Mouse (Mus musculus): ENCODE results near the gene Cd36. TPM values are rescaled to one million over a fixed set of nuclear protein-coding genes. Genes with fewer than 3 reads are reported as not detected.

Gene Cd36
- polyA plus RNA-seq, 1 experiment from 2014 or later, result 63.9 TPM

DNA sequence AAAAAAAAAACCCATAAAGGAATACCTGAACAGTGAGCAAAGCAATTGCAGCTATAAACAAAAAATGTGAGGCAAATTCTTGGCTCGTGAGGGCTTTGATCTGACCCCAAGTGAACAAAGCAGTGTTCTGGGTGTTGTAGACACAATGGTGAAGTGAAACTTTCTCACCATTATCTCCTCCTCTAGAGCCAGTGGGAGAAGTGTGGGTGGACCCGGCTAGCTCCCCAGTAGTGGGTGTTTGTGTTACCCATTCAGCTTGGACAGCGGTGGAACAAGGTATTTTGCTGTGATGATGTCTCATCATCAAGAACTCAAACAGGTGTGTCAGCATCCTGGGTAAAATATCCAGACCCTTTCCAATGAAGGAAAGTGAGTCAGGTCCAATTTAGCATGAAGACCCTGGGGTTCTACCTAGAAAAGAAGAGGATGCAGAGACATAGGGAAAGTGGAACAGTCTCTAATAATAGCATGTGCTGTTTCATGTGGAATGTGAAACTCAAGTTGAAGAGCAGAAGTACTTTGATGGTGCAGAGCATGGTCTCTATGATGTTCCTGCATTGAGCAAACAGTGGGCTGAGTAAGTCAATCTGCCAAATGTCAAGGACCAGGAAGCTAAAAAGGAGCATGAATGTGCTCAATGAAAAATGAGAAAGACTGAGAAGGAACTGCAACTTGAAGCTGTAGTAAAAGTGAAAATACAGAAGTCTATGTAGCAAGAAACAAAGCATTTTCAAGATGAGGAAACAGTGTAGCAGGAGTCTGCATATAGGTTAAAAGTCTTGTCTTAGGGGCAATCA is 34.3 kb downstream of the Cd36 start:
- no peak overlapping the region for H3K9ac ChIP-seq (replicated peaks)
- no peaks in the 10 kb centered on the region for H3K4me1 ChIP-seq (ENCODE audit: insufficient read depth)
- WGBS (ENCODE audit: insufficient replicate concordance), result 66% methylated on average over 3 of the region's 3 CpGs
- no peaks in the 10 kb centered on the region for H3K36me3 ChIP-seq (replicated peaks; ENCODE audit: insufficient read depth, low read length)
- no peak overlapping the region for H3K4me2 ChIP-seq (ENCODE audit: low read depth, low read length)
- H3K27me3 ChIP-seq (ENCODE audit: insufficient read depth, low read length), result no peaks in the 10 kb centered on the region
- TF ChIP-seq CTCF (IDR thresholded peaks at IDR 0.05; ENCODE audit: low read depth) (no peak), EP300 (IDR thresholded peaks at IDR 0.05; ENCODE audit: low read depth) (no peak)
- no peak overlapping the region for H3K27ac ChIP-seq (ENCODE audit: low read depth)
- ATAC-seq (peak; percentile 56; the same call in 1 of the 2 replicates), DNase-seq (no peak)
- no peak overlapping the region for H3K4me3 ChIP-seq (ENCODE audit: low read depth, low read length)
- H3K9me3 ChIP-seq (ENCODE audit: low read length), result no peaks in the 10 kb centered on the region

- WGBS (ENCODE audit: insufficient replicate concordance), result 82% methylated on average over 2 of the region's 2 CpGs
- Histone ChIP-seq H3K27me3 (ENCODE audit: insufficient read depth, low read length) (no peaks in the 10 kb centered on the region), H3K9ac (replicated peaks) (no peak overlapping the region), H3K36me3 (replicated peaks; ENCODE audit: insufficient read depth, low read length) (no peaks in the 10 kb centered on the region), H3K9me3 (ENCODE audit: low read length) (no peaks in the 10 kb centered on the region), H3K27ac (ENCODE audit: low read depth) (no peak overlapping the region), H3K4me2 (ENCODE audit: low read depth, low read length) (no peak overlapping the region), H3K4me1 (ENCODE audit: insufficient read depth) (0 out of 2 replicates have a peak, but pooled peaks cover 2% of the 10 kb centered on the region), H3K4me3 (ENCODE audit: low read depth, low read length) (no peak overlapping the region)
- ATAC-seq (no peak), DNase-seq (no peak)
- TF ChIP-seq CTCF (IDR thresholded peaks at IDR 0.05; ENCODE audit: low read depth) (peak; percentile 47), EP300 (IDR thresholded peaks at IDR 0.05; ENCODE audit: low read depth) (no peak)
Measured at GRCm38 (mm10) chr5:17850582-17850981, 38.0 kb downstream of the Cd36 start.

DNA sequence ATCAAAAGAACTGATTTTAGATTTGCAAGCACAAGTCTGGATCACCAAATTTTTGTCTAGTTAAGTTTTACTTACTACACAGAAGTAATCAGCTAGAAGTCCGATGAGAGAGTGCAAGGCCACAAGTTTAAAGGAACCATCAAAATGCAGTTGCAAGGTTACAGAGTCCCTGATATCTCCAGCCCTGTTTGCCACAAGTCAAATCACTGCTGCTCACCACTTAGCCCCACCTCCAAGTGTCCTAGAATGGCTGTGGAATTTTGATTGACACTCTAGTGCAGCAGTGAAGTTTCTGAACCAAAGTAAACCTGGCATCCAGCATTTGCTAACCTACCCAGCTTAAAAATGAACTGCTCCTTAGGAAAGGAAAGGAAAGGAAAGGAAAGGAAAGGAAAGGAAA is 39.0 kb downstream of the Cd36 start:
- TF ChIP-seq EP300 (IDR thresholded peaks at IDR 0.05; ENCODE audit: low read depth), result no peak
- no peak for TF ChIP-seq CTCF (IDR thresholded peaks at IDR 0.05; ENCODE audit: low read depth)
- no peak for ATAC-seq
- Histone ChIP-seq H3K27me3 (ENCODE audit: insufficient read depth, low read length) (no peaks in the 10 kb centered on the region), H3K27ac (ENCODE audit: low read depth) (no peak overlapping the region), H3K4me2 (ENCODE audit: low read depth, low read length) (no peak overlapping the region), H3K36me3 (replicated peaks; ENCODE audit: insufficient read depth, low read length) (no peaks in the 10 kb centered on the region), H3K4me3 (ENCODE audit: low read depth, low read length) (no peak overlapping the region), H3K9ac (replicated peaks) (no peak overlapping the region), H3K9me3 (ENCODE audit: low read length) (no peaks in the 10 kb centered on the region), H3K4me1 (ENCODE audit: insufficient read depth) (0 out of 2 replicates have a peak, but pooled peaks cover 2% of the 10 kb centered on the region)
- WGBS (ENCODE audit: insufficient replicate concordance), result 56% methylated on average over 1 of the region's 1 CpGs
- no peak for DNase-seq

GRCm38 (mm10) chr5:17848733-17849132 is 39.9 kb downstream of the Cd36 start:
- Histone ChIP-seq H3K27ac (ENCODE audit: low read depth) (no peak overlapping the region), H3K27me3 (ENCODE audit: insufficient read depth, low read length) (no peaks in the 10 kb centered on the region), H3K9me3 (ENCODE audit: low read length) (no peaks in the 10 kb centered on the region), H3K36me3 (replicated peaks; ENCODE audit: insufficient read depth, low read length) (no peaks in the 10 kb centered on the region), H3K4me3 (ENCODE audit: low read depth, low read length) (no peak overlapping the region), H3K4me2 (ENCODE audit: low read depth, low read length) (no peak overlapping the region), H3K9ac (replicated peaks) (no peak overlapping the region), H3K4me1 (ENCODE audit: insufficient read depth) (0 out of 2 replicates have a peak, but pooled peaks cover 2% of the 10 kb centered on the region)
- 78% methylated on average over 2 of the region's 2 CpGs for WGBS (ENCODE audit: insufficient replicate concordance)
- ATAC-seq (no peak), DNase-seq (no peak)
- TF ChIP-seq EP300 (IDR thresholded peaks at IDR 0.05; ENCODE audit: low read depth), result no peak
- no peak for TF ChIP-seq CTCF (IDR thresholded peaks at IDR 0.05; ENCODE audit: low read depth)

DNA sequence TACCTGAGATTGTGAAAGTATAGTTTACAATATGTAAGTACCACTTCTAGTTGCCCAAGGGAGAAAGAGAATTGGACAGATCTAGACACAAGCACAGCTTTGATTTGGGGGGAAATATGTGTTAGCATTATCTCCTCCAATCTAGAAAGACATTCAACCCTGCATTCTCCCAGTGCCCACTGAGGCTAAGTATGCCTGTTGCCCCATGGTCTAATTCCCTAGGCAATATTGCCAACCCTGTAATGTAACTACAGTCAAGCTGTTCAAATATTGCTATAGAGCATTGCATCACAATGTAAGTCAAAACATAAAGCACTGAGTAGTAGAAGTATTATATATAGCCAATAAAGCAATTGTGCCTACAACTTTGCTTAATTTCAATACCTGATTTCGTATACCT is 40.3 kb downstream of the Cd36 start:
- no peak for ATAC-seq
- no peak overlapping the region for H3K27ac ChIP-seq (ENCODE audit: low read depth)
- no peaks in the 10 kb centered on the region for H3K27me3 ChIP-seq (ENCODE audit: insufficient read depth, low read length)
- no peak overlapping the region for H3K4me3 ChIP-seq (ENCODE audit: low read depth, low read length)
- 86% methylated on average over 1 of the region's 1 CpGs for WGBS (ENCODE audit: insufficient replicate concordance)
- no peak overlapping the region for H3K9ac ChIP-seq (replicated peaks)
- no peaks in the 10 kb centered on the region for H3K9me3 ChIP-seq (ENCODE audit: low read length)
- no peaks in the 10 kb centered on the region for H3K36me3 ChIP-seq (replicated peaks; ENCODE audit: insufficient read depth, low read length)
- H3K4me1 ChIP-seq (ENCODE audit: insufficient read depth), result 0 out of 2 replicates have a peak, but pooled peaks cover 2% of the 10 kb centered on the region
- H3K4me2 ChIP-seq (ENCODE audit: low read depth, low read length), result no peak overlapping the region
- TF ChIP-seq CTCF (IDR thresholded peaks at IDR 0.05; ENCODE audit: low read depth) (no peak), EP300 (IDR thresholded peaks at IDR 0.05; ENCODE audit: low read depth) (no peak)
- no peak for DNase-seq

DNA sequence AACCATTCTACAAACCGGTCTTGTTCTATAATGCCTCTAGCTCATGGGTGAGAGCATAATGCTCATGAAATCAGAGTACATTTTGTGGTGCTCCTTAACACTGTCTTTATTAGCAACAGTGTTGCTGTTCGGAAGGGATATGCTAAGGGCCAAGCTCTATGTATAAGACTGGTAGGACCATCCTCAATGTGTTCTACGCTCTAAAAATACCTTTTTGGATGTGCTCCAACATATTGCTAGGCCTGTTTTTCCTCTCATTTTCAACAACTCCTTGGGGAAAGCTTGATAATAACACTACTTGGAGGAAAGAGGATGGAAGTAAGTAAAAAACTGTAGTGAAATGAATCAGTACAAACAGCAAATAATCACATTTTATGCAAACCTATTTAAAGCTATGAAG is 44.7 kb downstream of the Cd36 start:
- TF ChIP-seq CTCF (IDR thresholded peaks at IDR 0.05; ENCODE audit: low read depth) (no peak), EP300 (IDR thresholded peaks at IDR 0.05; ENCODE audit: low read depth) (no peak)
- Histone ChIP-seq H3K36me3 (replicated peaks; ENCODE audit: insufficient read depth, low read length) (no peaks in the 10 kb centered on the region), H3K4me1 (ENCODE audit: insufficient read depth) (0 out of 2 replicates have a peak, but pooled peaks cover 2% of the 10 kb centered on the region), H3K9me3 (ENCODE audit: low read length) (no peaks in the 10 kb centered on the region), H3K9ac (replicated peaks) (no peak overlapping the region), H3K4me3 (ENCODE audit: low read depth, low read length) (no peak overlapping the region), H3K27me3 (ENCODE audit: insufficient read depth, low read length) (no peaks in the 10 kb centered on the region), H3K4me2 (ENCODE audit: low read depth, low read length) (no peak overlapping the region), H3K27ac (ENCODE audit: low read depth) (no peak overlapping the region)
- no peak for DNase-seq
- whole genome bisulfite sequencing (ENCODE audit: insufficient replicate concordance), result 81% methylated on average over 3 of the region's 3 CpGs
- ATAC-seq, result no peak

Measured in liver, postnatal 0 days (tissue).